Mouse (Mus musculus) liver, postnatal 0 days (tissue): ENCODE data around the gene Map10.

Experiments used
- CTCF ChIP-seq: sonication (generic); IDR thresholded peaks from 2 replicates; pipeline ENCODE4 v1.5.1; 2016; ENCODE audit warnings: antibody characterized with exemption, low read depth
- EP300 ChIP-seq: IDR thresholded peaks from 2 replicates; pipeline ENCODE4 v1.6.1; 2016; ENCODE audit warnings: antibody characterized with exemption, low read depth, mild to moderate bottlenecking

- TF ChIP-seq CTCF (no peak), EP300 (no peak)
These were observed 3.8 kb upstream of the Map10 start for GRCm38 (mm10) chr8:125665876-125666186.
